Mouse (Mus musculus): ENCODE results near the gene Arhgef11. TPM values are rescaled to one million over a fixed set of nuclear protein-coding genes. Genes with fewer than 3 reads are reported as not detected.
"Not testable (repeated sequence)": the region's sequence is repeated elsewhere in the genome, so short reads cannot be mapped to it uniquely, and the experiment has no call there.

Arhgef11 gene
- 21.8 and 23.5 TPM in 2 replicates for polyA plus RNA-seq (2016; fragmentation: Nextera tagmentation; extraction: Ambion mirVana)

GRCm38 (mm10) chr3:87616957-87617810 is at the start of gene Arhgef11:
TSS of gene Arhgef11 (plus strand) at chr3:87617559.
- WGBS, result 1% methylated on average over 77 of the region's 101 CpGs
- peak within 1 kb of the TSS; percentile 87 for H3K9ac ChIP-seq
- H3K4me1 ChIP-seq, result peaks cover 29% of the 10 kb centered on the region

GRCm38 (mm10) chr3:87568681-87569080 is 48.7 kb upstream of the Arhgef11 start:
- 98% methylated on average over 5 of the region's 5 CpGs for WGBS
- no peak overlapping the region for H3K4me3 ChIP-seq
- no peaks in the 10 kb centered on the region for H3K27me3 ChIP-seq
- ATAC-seq (ENCODE audit: insufficient number of reproducible peaks, insufficient read depth, low FRiP score, low TSS enrichment), result no peak
- H3K9ac ChIP-seq, result no peak overlapping the region
- no peaks in the 10 kb centered on the region for H3K4me1 ChIP-seq
- no peaks in the 10 kb centered on the region for H3K9me3 ChIP-seq
- H3K4me2 ChIP-seq (replicated peaks), result no peak overlapping the region
- H3K27ac ChIP-seq, result no peak overlapping the region
- H3K36me3 ChIP-seq, result no peaks in the 10 kb centered on the region

More at GRCm38 (mm10) chr3:87616957-87617810, at the start of gene Arhgef11:
- Histone ChIP-seq H3K4me3 (peak within 1 kb of the TSS; percentile 76), H3K36me3 (no peaks in the 10 kb centered on the region), H3K27ac (peak within 1 kb of the TSS; percentile 94), H3K4me2 (replicated peaks) (peak within 1 kb of the TSS; percentile 95), H3K27me3 (no peaks in the 10 kb centered on the region), H3K9me3 (no peaks in the 10 kb centered on the region)
- ATAC-seq (ENCODE audit: insufficient number of reproducible peaks, insufficient read depth, low FRiP score, low TSS enrichment), result peak; percentile 92

- H3K27me3 ChIP-seq, result no peaks in the 10 kb centered on the region
- no peak overlapping the region for H3K4me2 ChIP-seq (replicated peaks)
- H3K27ac ChIP-seq, result no peak overlapping the region
- 0 out of 2 replicates have a peak, but pooled peaks cover under 1% of the 10 kb centered on the region for H3K9me3 ChIP-seq
- 31% methylated on average over 6 of the region's 6 CpGs for WGBS
- ATAC-seq (ENCODE audit: insufficient number of reproducible peaks, insufficient read depth, low FRiP score, low TSS enrichment), result no peak
- H3K9ac ChIP-seq, result no peak overlapping the region
- H3K4me1 ChIP-seq, result no peaks in the 10 kb centered on the region
- no peak overlapping the region for H3K4me3 ChIP-seq
- no peaks in the 10 kb centered on the region for H3K36me3 ChIP-seq
These were observed 41.6 kb upstream of the Arhgef11 start for GRCm38 (mm10) chr3:87575766-87576165.

- no peak for ATAC-seq (ENCODE audit: insufficient number of reproducible peaks, insufficient read depth, low FRiP score, low TSS enrichment)
- no peak overlapping the region for H3K27ac ChIP-seq
These were observed 35.1 kb upstream of the Arhgef11 start for GRCm38 (mm10) chr3:87582259-87582658.

GRCm38 (mm10) chr3:87593793-87594192 is 23.6 kb upstream of the Arhgef11 start:
- no peaks in the 10 kb centered on the region for H3K36me3 ChIP-seq
- no peak overlapping the region for H3K4me2 ChIP-seq (replicated peaks)
- no peak overlapping the region for H3K27ac ChIP-seq
- H3K9ac ChIP-seq, result no peak overlapping the region
- no peak for ATAC-seq (ENCODE audit: insufficient number of reproducible peaks, insufficient read depth, low FRiP score, low TSS enrichment)
- H3K27me3 ChIP-seq, result no peaks in the 10 kb centered on the region
- H3K9me3 ChIP-seq, result no peaks in the 10 kb centered on the region
- no peak overlapping the region for H3K4me3 ChIP-seq
- H3K4me1 ChIP-seq, result no peaks in the 10 kb centered on the region
- 80% methylated on average over 5 of the region's 5 CpGs for WGBS

More at GRCm38 (mm10) chr3:87582259-87582658, 35.1 kb upstream of the Arhgef11 start:
- H3K9ac ChIP-seq, result no peak overlapping the region
- H3K36me3 ChIP-seq, result no peaks in the 10 kb centered on the region
- 0 out of 2 replicates have a peak, but pooled peaks cover 4% of the 10 kb centered on the region for H3K9me3 ChIP-seq
- no peaks in the 10 kb centered on the region for H3K4me1 ChIP-seq
- no peaks in the 10 kb centered on the region for H3K27me3 ChIP-seq
- H3K4me3 ChIP-seq, result no peak overlapping the region
- 84% methylated on average over 4 of the region's 4 CpGs for WGBS
- H3K4me2 ChIP-seq (replicated peaks), result no peak overlapping the region

GRCm38 (mm10) chr3:87595328-87595727 is 22.0 kb upstream of the Arhgef11 start:
- not testable (repeated sequence) for H3K36me3 ChIP-seq; H3K9me3 ChIP-seq; H3K4me2 ChIP-seq (replicated peaks); H3K27me3 ChIP-seq; H3K27ac ChIP-seq; H3K4me3 ChIP-seq; H3K4me1 ChIP-seq; ATAC-seq (ENCODE audit: insufficient number of reproducible peaks, insufficient read depth, low FRiP score, low TSS enrichment); H3K9ac ChIP-seq
- WGBS, result 80% methylated on average over 4 of the region's 4 CpGs

- H3K4me1 ChIP-seq; H3K36me3 ChIP-seq; H3K27ac ChIP-seq; H3K9ac ChIP-seq; H3K4me2 ChIP-seq (replicated peaks); ATAC-seq (ENCODE audit: insufficient number of reproducible peaks, insufficient read depth, low FRiP score, low TSS enrichment); H3K27me3 ChIP-seq; H3K4me3 ChIP-seq: not testable (repeated sequence)
- H3K9me3 ChIP-seq, result peaks cover 20% of the 10 kb centered on the region
- WGBS, result 94% methylated on average over 15 of the region's 15 CpGs
These were observed 16.3 kb upstream of the Arhgef11 start for GRCm38 (mm10) chr3:87601077-87601476.

GRCm38 (mm10) chr3:87616354-87616753 is 1.0 kb upstream of the Arhgef11 start:
- H3K4me2 ChIP-seq (replicated peaks), result peak overlapping the region; percentile 95; the same call in 1 of the 2 replicates
- no peaks in the 10 kb centered on the region for H3K9me3 ChIP-seq
- no peak for ATAC-seq (ENCODE audit: insufficient number of reproducible peaks, insufficient read depth, low FRiP score, low TSS enrichment)
- H3K36me3 ChIP-seq, result no peaks in the 10 kb centered on the region
- no peak overlapping the region for H3K4me3 ChIP-seq
- no peak overlapping the region for H3K9ac ChIP-seq
- H3K27me3 ChIP-seq, result no peaks in the 10 kb centered on the region
- WGBS, result 61% methylated on average over 4 of the region's 4 CpGs
- H3K4me1 ChIP-seq, result peaks cover 28% of the 10 kb centered on the region
- no peak overlapping the region for H3K27ac ChIP-seq

- peak overlapping the region; percentile 94 for H3K27ac ChIP-seq
- peak overlapping the region; percentile 76 for H3K4me3 ChIP-seq
- ATAC-seq (ENCODE audit: insufficient number of reproducible peaks, insufficient read depth, low FRiP score, low TSS enrichment), result no peak; the same call in 1 of the 2 replicates
- H3K27me3 ChIP-seq, result no peaks in the 10 kb centered on the region
- H3K9ac ChIP-seq, result peak overlapping the region; percentile 87
- 2% methylated on average over 6 of the region's 6 CpGs for WGBS
- no peaks in the 10 kb centered on the region for H3K9me3 ChIP-seq
- H3K4me2 ChIP-seq (replicated peaks), result peak overlapping the region; percentile 95
- no peaks in the 10 kb centered on the region for H3K36me3 ChIP-seq
- peaks cover 29% of the 10 kb centered on the region for H3K4me1 ChIP-seq
These were observed 412 bp downstream of the Arhgef11 start for GRCm38 (mm10) chr3:87617811-87618130.

GRCm38 (mm10) chr3:87618240-87618639 is 881 bp downstream of the Arhgef11 start:
- H3K27ac ChIP-seq, result 0 out of 2 replicates have a peak overlapping the region, but pooled peaks have one; percentile 19
- no peak for ATAC-seq (ENCODE audit: insufficient number of reproducible peaks, insufficient read depth, low FRiP score, low TSS enrichment)
- H3K4me2 ChIP-seq (replicated peaks), result peak overlapping the region; percentile 95
- H3K4me3 ChIP-seq, result peak overlapping the region; percentile 76
- peaks cover 29% of the 10 kb centered on the region for H3K4me1 ChIP-seq
- no peaks in the 10 kb centered on the region for H3K9me3 ChIP-seq
- no peaks in the 10 kb centered on the region for H3K36me3 ChIP-seq
- WGBS, result 8% methylated on average over 3 of the region's 3 CpGs
- H3K9ac ChIP-seq, result peak overlapping the region; percentile 87
- no peaks in the 10 kb centered on the region for H3K27me3 ChIP-seq

GRCm38 (mm10) chr3:87618981-87619710 is 1.8 kb downstream of the Arhgef11 start:
- Histone ChIP-seq H3K27ac (no peak overlapping the region), H3K36me3 (no peaks in the 10 kb centered on the region), H3K4me3 (peak overlapping the region; percentile 76), H3K9ac (peak overlapping the region; percentile 87), H3K27me3 (no peaks in the 10 kb centered on the region), H3K4me1 (peaks cover 29% of the 10 kb centered on the region), H3K4me2 (replicated peaks) (peak overlapping the region; percentile 95), H3K9me3 (no peaks in the 10 kb centered on the region)
- no peak for ATAC-seq (ENCODE audit: insufficient number of reproducible peaks, insufficient read depth, low FRiP score, low TSS enrichment)
- WGBS, result 48% methylated on average over 5 of the region's 5 CpGs

All from embryonic facial prominence, embryonic 12.5 days (tissue).